Mouse (Mus musculus) intestine, embryonic 15.5 days (tissue): ENCODE results near the gene Gm42791. TPM values are rescaled to one million over a fixed set of nuclear protein-coding genes. Genes with fewer than 3 reads are reported as not detected.

Experiments used
- ATAC-seq: fragments of 200-750 bp; cut with Nextera tagmentation; 2 replicates; pipeline ENCODE4 v1.8.0; 2017; ENCODE audit warnings: moderate TSS enrichment, moderate library complexity
- H3K27ac ChIP-seq: fragments of 300-500 bp; sonication (generic); 2 replicates; pipeline ENCODE4 v1.5.1; 2015; ENCODE audit warnings: mild to moderate bottlenecking, inconsistent platforms
- H3K27me3 ChIP-seq: fragments of 300-500 bp; sonication (generic); replicated peaks from 2 replicates; pipeline ENCODE4 v1.6.1; 2015; ENCODE audit warnings: inconsistent platforms
- H3K36me3 ChIP-seq: fragments of 300-500 bp; sonication (generic); 2 replicates; pipeline ENCODE4 v1.6.1; 2015; ENCODE audit warnings: inconsistent platforms
- H3K4me1 ChIP-seq: fragments of 300-500 bp; sonication (generic); replicated peaks from 2 replicates; pipeline ENCODE4 v1.6.1; 2015; ENCODE audit warnings: inconsistent platforms
- H3K4me2 ChIP-seq: fragments of 300-500 bp; sonication (generic); replicated peaks from 2 replicates; pipeline ENCODE4 v1.6.1; 2015; ENCODE audit warnings: mild to moderate bottlenecking, inconsistent platforms
- H3K4me3 ChIP-seq: fragments of 300-500 bp; sonication (generic); replicated peaks from 2 replicates; pipeline ENCODE4 v1.5.1; 2015; ENCODE audit warnings: inconsistent platforms
- H3K9ac ChIP-seq: fragments of 300-500 bp; sonication (generic); 2 replicates; pipeline ENCODE4 v1.6.1; 2015; ENCODE audit warnings: inconsistent platforms
- H3K9me3 ChIP-seq: fragments of 300-500 bp; sonication (generic); 2 replicates; pipeline ENCODE4 v1.6.1; 2016; ENCODE audit warnings: inconsistent platforms
- WGBS: fragments of 180-500 bp; shearing (Covaris S2); methylation state at CpG from one replicate; pipeline ENCODE4 v1.1.7; 2015; 5-methylcytosine and 5-hydroxymethylcytosine counted together
- polyA plus RNA-seq: library from polyadenylated mRNA; unstranded; fragments of >200 nt; fragmentation: Nextera tagmentation; extraction: Ambion mirVana; gene quantifications from 2 replicates; pipeline ENCODE4 v1.2.1, GENCODE M21; 2015

The Gm42791 gene
- polyA plus RNA-seq, 1 experiment from 2014 or later, result 0.57 TPM

DNA sequence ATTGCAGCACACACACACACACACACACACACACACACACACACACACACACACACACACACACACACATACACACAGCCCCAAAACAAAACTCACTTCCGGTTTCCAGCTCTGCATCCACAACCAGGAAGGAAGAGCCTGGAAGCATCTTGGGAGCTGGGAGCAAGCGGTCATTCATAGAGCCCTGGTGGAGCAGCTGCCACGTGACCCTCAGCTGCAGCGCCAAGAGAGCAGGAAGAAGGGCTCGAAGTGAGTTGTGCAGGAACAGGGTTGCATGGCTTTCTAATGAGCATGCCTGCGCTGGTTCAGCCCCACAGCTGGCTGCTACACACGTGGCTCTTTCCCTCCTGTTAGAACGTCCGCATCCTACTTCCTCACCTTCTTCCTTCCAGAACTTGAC lies 25.3 kb downstream of the Gm42791 start:
- Histone ChIP-seq H3K4me3 (no peak overlapping the region), H3K27ac (0 out of 2 replicates have a peak overlapping the region, but pooled peaks have one; percentile 44), H3K4me1 (peaks cover 32% of the 10 kb centered on the region), H3K4me2 (0 out of 2 replicates have a peak overlapping the region, but pooled peaks have one; percentile 17), H3K36me3 (no peaks in the 10 kb centered on the region), H3K9me3 (no peaks in the 10 kb centered on the region), H3K9ac (no peak overlapping the region), H3K27me3 (no peaks in the 10 kb centered on the region)
- peak; percentile 52 for ATAC-seq
- WGBS, result 40% methylated on average over 9 of the region's 9 CpGs

DNA sequence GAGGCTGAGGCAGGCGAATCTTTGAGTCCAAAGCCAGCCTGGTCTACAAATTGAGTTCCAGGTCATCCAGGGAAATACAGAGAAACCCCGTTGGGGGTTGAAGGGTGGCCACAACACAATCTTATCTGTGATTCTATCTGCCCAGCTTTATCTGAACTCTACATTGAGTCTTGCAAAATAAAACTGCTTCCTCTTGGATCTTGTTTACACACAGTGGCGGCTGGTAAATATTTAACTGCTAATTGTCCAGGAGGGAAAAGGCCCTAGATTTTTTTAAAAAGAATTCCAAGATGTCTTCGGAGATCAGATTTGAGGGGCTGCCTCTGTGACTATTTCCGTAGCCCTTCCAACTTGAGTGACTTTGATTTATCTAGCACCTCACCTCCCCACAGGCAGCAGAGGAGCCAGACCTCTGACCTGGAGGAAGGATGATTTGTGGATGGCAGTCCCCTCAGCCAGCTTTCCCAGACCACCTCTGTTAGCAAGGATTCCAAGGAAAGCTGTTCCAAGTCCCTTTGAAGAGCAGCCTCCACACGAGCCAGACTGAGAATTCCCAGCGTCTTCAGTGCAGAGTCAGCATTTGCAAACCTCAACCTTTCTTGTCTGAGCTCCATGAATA lies 25.9 kb downstream of the Gm42791 start:
- 0 out of 2 replicates have a peak, but pooled peaks have one; percentile 9 for ATAC-seq
- no peaks in the 10 kb centered on the region for H3K9me3 ChIP-seq
- no peaks in the 10 kb centered on the region for H3K36me3 ChIP-seq
- H3K4me1 ChIP-seq, result peaks cover 32% of the 10 kb centered on the region
- H3K4me3 ChIP-seq, result no peak overlapping the region
- no peak overlapping the region for H3K9ac ChIP-seq
- H3K27ac ChIP-seq, result peak overlapping the region; percentile 61
- H3K4me2 ChIP-seq, result no peak overlapping the region
- H3K27me3 ChIP-seq, result no peaks in the 10 kb centered on the region
- WGBS, result 38% methylated on average over 7 of the region's 7 CpGs

DNA sequence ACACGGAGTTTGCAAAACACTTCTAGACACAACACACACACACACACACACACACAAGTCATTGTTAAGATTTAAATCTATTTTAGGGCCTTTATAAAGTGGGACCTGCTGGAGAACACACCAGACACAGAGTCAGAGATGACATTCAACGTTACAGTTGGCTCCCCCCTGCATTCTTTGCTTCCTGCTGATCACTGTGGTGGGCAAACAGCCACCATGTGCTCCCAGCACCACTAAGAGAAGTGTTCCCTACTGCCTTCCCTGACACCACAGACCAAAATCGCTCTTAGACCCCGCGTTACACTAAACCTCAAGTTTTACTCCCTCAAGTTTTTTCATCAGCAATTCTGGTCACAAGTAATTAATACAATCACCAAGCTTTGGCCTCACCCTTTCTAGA lies 26.8 kb downstream of the Gm42791 start:
- ATAC-seq, result no peak
- no peak overlapping the region for H3K4me3 ChIP-seq
- 73% methylated on average over 5 of the region's 5 CpGs for WGBS
- no peaks in the 10 kb centered on the region for H3K9me3 ChIP-seq
- H3K4me2 ChIP-seq, result no peak overlapping the region
- H3K27ac ChIP-seq, result no peak overlapping the region
- H3K9ac ChIP-seq, result no peak overlapping the region
- peaks cover 32% of the 10 kb centered on the region for H3K4me1 ChIP-seq
- no peaks in the 10 kb centered on the region for H3K27me3 ChIP-seq
- no peaks in the 10 kb centered on the region for H3K36me3 ChIP-seq

DNA sequence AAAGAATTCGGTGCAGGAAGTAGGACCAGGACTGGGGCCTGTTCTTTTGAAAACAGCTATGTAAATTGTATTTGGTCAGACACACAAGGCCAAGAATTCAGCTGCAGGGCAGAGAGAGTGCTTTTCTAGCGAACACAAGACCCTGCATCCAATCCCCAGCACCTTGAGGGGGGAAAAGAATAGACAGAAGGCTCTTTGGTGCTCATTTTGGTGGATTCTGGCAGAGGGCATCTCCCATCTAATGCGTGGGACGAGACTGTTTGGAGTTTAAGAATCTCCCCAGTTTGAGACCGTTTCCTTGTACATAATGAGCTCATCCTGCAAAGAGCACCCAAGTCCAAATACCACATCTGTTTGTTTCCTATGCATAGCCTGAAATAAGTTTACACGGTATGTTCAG lies 28.6 kb downstream of the Gm42791 start:
- no peak for ATAC-seq
- Histone ChIP-seq H3K4me2 (peak overlapping the region; percentile 10), H3K9me3 (no peaks in the 10 kb centered on the region), H3K27me3 (no peaks in the 10 kb centered on the region), H3K9ac (no peak overlapping the region), H3K27ac (peak overlapping the region; percentile 72), H3K4me1 (peaks cover 30% of the 10 kb centered on the region), H3K36me3 (no peaks in the 10 kb centered on the region), H3K4me3 (no peak overlapping the region)
- WGBS, result 46% methylated on average over 6 of the region's 6 CpGs

DNA sequence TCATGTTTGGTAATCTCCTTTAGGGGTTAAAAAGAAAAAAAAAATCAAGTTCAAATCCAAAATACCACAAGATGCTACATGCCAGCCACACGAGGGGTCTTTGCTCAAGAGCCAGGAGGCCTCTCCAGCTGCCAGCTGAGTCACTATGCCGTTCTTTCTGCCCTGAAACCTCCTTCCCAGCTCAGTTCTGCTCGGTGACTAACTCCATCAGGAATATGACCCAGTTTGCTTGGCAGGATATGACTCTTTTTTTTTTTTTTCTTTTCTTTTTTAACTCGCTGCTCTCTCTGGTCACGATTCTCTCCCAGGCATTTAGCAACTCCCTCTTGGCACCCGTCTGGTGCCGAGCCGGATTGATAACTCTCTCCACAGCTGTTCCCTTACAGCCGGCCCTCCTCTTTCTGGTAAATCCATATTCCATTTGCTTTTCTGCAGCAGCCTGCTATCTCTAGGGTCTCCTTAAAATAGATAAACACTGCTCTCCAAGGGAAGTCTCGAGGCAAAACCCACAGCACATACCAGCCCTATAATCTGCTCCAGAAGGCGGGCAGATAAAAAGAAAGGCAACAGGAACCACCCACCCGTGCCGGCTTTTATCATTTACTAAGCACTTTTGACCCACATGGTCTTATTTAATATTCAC lies 29.1 kb downstream of the Gm42791 start:
- Histone ChIP-seq H3K4me1 (peaks cover 30% of the 10 kb centered on the region), H3K27ac (peak overlapping the region; percentile 72), H3K4me3 (no peak overlapping the region), H3K4me2 (peak overlapping the region; percentile 10), H3K27me3 (no peaks in the 10 kb centered on the region), H3K9me3 (no peaks in the 10 kb centered on the region), H3K9ac (no peak overlapping the region), H3K36me3 (no peaks in the 10 kb centered on the region)
- WGBS, result 14% methylated on average over 13 of the region's 13 CpGs
- peak; percentile 46 for ATAC-seq

DNA sequence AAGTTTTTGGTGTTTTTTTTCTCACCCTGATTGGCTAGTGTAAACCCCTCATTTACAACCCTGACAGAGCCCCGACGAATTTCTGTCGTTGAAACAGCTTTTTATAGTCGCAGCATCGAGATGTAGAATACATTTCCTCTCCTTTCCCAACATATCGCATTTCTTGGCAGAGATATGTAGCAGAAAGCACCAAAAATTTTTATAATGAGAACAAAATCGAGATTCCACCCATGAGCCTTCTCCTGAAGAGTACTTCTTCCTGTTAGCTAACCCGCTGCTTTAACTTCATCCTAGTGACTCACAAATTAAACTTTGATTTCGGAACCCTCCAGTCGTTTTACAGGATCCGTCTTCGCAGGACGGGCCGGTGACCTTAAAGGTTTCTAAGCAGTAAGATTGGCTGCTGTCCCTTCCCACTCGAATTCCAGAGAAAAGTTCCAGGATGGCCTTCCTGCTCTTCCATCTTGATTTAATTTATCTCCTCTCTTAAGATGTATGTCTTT lies 29.8 kb downstream of the Gm42791 start:
- Histone ChIP-seq H3K4me1 (peaks cover 30% of the 10 kb centered on the region), H3K4me3 (no peak overlapping the region), H3K9ac (no peak overlapping the region), H3K4me2 (no peak overlapping the region), H3K27ac (peak overlapping the region; percentile 72), H3K27me3 (no peaks in the 10 kb centered on the region), H3K36me3 (no peaks in the 10 kb centered on the region), H3K9me3 (no peaks in the 10 kb centered on the region)
- ATAC-seq, result no peak
- WGBS, result 50% methylated on average over 15 of the region's 15 CpGs

DNA sequence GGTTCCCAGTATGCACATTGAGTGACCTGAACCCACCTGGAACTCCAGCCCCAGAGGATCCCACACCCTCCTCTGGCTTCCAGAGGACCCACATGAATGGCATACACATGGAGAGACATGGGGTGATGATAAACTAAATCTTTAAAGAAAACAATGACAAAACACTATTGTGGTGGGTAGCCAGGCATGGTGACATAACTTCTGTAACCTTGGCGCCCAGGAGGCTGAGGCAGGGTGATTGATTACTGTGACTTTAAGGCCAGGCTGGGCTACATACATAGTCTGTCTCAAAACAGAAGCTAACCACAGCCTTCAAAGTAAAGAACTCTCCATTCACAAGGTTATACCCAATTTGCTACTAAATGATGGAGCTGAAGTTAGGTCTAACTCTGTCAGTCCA lies 30.7 kb downstream of the Gm42791 start:
- H3K9me3 ChIP-seq, result no peaks in the 10 kb centered on the region
- H3K4me2 ChIP-seq, result no peak overlapping the region
- H3K4me1 ChIP-seq, result peaks cover 37% of the 10 kb centered on the region
- H3K27ac ChIP-seq, result 0 out of 2 replicates have a peak overlapping the region, but pooled peaks have one; percentile 19
- no peaks in the 10 kb centered on the region for H3K36me3 ChIP-seq
- H3K27me3 ChIP-seq, result no peaks in the 10 kb centered on the region
- 71% methylated on average over 1 of the region's 1 CpGs for WGBS
- ATAC-seq, result no peak
- H3K9ac ChIP-seq, result no peak overlapping the region
- H3K4me3 ChIP-seq, result no peak overlapping the region

DNA sequence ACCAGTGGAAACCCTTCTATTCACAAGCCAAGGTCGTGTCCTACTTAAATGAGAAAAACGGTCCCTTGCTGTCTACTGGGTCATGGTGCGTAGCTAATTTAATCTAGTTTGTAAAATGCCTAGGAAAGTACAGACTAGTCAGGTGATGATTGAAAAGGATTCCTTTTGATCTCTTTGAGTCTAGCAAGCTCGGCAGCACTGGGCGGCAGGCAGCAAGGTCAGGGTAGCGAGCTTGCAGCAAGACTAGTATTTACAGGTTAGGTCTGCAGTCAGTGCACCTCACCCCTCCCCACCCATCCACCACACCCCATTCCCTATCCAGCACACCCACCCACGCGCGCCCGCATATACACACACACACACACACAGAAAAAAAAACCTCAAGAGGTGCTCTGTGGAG lies 34.7 kb downstream of the Gm42791 start:
- ATAC-seq, result peak; percentile 9; the same call in 1 of the 2 replicates
- H3K9ac ChIP-seq, result no peak overlapping the region; the same call in 1 of the 2 replicates
- peak overlapping the region; percentile 95 for H3K4me2 ChIP-seq
- peak overlapping the region; percentile 44 for H3K4me3 ChIP-seq
- peaks cover 17% of the 10 kb centered on the region for H3K4me1 ChIP-seq
- 66% methylated on average over 10 of the region's 10 CpGs for WGBS
- peak overlapping the region; percentile 79 for H3K27ac ChIP-seq
- H3K36me3 ChIP-seq, result no peaks in the 10 kb centered on the region
- H3K27me3 ChIP-seq, result no peaks in the 10 kb centered on the region
- no peaks in the 10 kb centered on the region for H3K9me3 ChIP-seq

DNA sequence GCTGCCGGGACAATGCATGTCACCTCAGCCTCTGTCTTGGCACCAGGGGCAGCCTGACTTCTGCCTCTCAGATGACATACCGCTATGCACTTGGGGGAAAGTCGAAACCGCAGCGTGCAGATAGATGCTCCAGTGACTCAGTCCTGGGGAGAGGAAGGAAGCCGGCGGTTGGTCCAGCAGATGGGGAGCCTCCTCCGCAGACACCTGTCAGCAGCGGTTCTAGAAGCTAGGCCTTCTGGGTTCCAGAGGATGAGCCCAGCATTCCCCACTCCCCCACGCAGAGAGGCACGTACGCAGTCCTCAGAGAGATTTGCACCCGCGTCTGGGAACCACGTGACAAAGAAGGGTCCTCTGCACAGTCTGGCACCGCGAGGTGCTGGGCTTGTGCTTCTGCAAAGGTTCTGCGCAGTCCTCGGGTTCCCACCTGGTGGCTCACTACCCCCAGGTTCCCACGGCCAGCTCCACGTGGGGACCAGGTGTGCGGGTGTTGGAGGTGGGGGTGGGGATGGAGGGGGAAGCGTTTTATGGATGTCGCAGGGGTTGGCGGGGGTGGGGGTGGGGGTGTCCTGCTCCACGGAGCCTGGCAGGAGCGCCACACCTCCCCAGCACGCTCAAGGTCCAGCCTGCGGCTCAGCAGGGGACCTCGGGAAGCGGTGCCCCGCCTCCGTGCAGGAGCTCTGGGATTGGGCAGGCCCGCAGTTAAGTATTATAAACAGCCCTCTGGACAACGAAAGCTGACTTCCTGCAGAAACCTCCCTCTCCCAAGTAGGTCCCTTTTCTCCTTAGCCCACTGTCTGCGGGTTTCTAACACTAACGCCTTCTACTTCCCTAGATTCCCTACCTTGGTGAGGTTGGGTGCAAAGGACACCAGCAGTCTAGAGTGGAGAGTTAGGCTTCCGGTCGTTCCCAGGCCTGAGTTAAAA lies 35.6 kb downstream of the Gm42791 start:
- H3K4me1 ChIP-seq, result peaks cover 16% of the 10 kb centered on the region
- H3K9me3 ChIP-seq, result no peaks in the 10 kb centered on the region
- peak; percentile 93 for ATAC-seq
- H3K4me2 ChIP-seq, result peak overlapping the region; percentile 95
- H3K9ac ChIP-seq, result peak overlapping the region; percentile 45
- H3K27me3 ChIP-seq, result no peaks in the 10 kb centered on the region
- H3K27ac ChIP-seq, result peak overlapping the region; percentile 79
- H3K4me3 ChIP-seq, result peak overlapping the region; percentile 44
- H3K36me3 ChIP-seq, result no peaks in the 10 kb centered on the region
- 2% methylated on average over 38 of the region's 39 CpGs for WGBS

DNA sequence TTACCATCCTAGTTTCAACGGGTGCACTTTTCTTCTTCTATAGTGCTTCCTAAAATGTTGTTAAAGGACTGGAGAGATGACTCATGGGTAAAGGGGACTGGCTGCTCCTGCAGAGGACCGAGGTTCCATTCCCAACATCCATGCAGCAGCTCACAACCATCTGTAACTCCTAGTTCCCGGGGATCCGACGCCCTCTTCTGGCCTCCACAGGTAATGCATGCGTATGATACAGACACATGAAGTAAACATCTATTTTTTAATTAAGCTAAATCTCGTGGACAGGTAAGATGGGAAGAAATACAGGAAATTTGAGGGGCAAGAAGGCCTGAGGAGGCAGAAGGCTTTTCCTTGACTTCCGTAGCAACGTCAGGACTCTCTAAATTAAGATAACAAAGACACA lies 36.6 kb downstream of the Gm42791 start:
- peak overlapping the region; percentile 95; the same call in 1 of the 2 replicates for H3K4me2 ChIP-seq
- no peak for ATAC-seq
- WGBS, result 48% methylated on average over 9 of the region's 9 CpGs

DNA sequence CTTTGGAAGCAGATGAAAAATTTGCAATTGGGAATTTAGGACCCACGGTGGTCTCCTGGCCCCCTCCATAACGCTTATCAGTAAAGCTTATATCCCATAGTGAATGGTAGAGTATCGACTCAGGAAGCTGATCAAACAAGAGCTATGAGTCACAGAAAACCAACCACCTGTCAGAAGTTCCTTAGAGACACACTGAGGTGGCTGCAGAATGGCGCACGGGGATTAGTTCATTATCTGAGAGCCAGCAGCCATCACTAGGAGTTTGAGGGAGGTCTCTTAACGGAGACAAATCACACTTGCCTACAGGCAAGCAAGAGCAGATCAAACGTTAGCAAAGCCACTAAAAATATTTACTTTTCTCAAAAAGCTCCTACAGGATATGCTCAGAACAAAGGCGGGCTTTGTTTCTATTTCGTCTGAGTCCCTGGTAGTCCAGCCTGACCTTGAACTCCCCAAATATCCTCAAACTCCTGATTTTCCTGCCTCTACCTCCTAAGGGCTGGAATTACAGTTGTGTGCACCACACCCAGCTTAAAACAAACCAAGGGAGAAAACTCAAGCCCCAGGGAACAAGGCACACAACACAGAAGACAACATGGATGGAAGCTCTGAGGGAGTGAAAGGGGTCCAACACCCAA lies 37.9 kb downstream of the Gm42791 start:
- 0 out of 2 replicates have a peak overlapping the region, but pooled peaks have one; percentile 9 for H3K4me2 ChIP-seq
- no peak overlapping the region for H3K9ac ChIP-seq
- peaks cover 16% of the 10 kb centered on the region for H3K4me1 ChIP-seq
- H3K27me3 ChIP-seq, result no peaks in the 10 kb centered on the region
- ATAC-seq, result no peak
- H3K9me3 ChIP-seq, result no peaks in the 10 kb centered on the region
- 30% methylated on average over 9 of the region's 9 CpGs for WGBS
- H3K27ac ChIP-seq, result peak overlapping the region; percentile 27; the same call in 1 of the 2 replicates
- H3K4me3 ChIP-seq, result no peak overlapping the region
- no peaks in the 10 kb centered on the region for H3K36me3 ChIP-seq

More for the DNA sequence above, 36.6 kb downstream of the Gm42791 start:
- H3K27ac ChIP-seq, result no peak overlapping the region
- H3K36me3 ChIP-seq, result no peaks in the 10 kb centered on the region
- no peaks in the 10 kb centered on the region for H3K9me3 ChIP-seq
- H3K27me3 ChIP-seq, result no peaks in the 10 kb centered on the region
- no peak overlapping the region for H3K9ac ChIP-seq
- H3K4me3 ChIP-seq, result no peak overlapping the region
- peaks cover 16% of the 10 kb centered on the region for H3K4me1 ChIP-seq
